Comparison of ENCODE assay signal across 28 mouse cellular contexts in genomic region chr8:111813818-111814217, GRCm38 (mm10). TPM values are rescaled to one million over a fixed set of nuclear protein-coding genes. Genes with fewer than 3 reads are reported as not detected.
DNase-seq lines count a peak whose midpoint lies in the region; ATAC-seq lines count a peak whose summit lies in the region.
"Had no signal": no experiment of that assay in that cellular context is flagged by ENCODE, and none has a peak within 500 bp of the region (broad histone marks: within the 10 kb centered on the region; RNA-seq: fewer than 3 reads in every experiment).

No protein-coding gene starts in this region.

- H3K9me3 ChIP-seq in embryonic facial prominence, embryonic 10.5 days: no peaks in the 10 kb centered on the region
- H3K9me3 ChIP-seq: forebrain, embryonic 10.5 days; heart, embryonic 12.5 days; heart, embryonic 15.5 days; hindbrain, embryonic 10.5 days; hindbrain, embryonic 13.5 days had no signal

- DNase-seq in CD4-positive helper T cell, adult 2 months (ENCODE audit: low read depth, low spot score): peak; percentile 34
- no peak for DNase-seq in urinary bladder, postnatal 36 days (ENCODE audit: low spot score in 2 of 2)
- DNase-seq in thymus, adult 18-20 months: no peak
- DNase-seq in embryonic facial prominence, embryonic 10.5 days (ENCODE audit: low spot score): no peak
- DNase-seq: adrenal gland, postnatal 10 days; B cell, adult 2 months; cerebellum, adult 11 months; cerebellum, adult 2 months; cerebellum, adult 9-11 months; cerebellum, postnatal 25 days; embryo, embryonic 11 days; forebrain, postnatal 0 days; gastrocnemius, adult 2 months; gastrocnemius, postnatal 14 days; heart, adult 11 months; heart, postnatal 10 days; heart, postnatal 36 days; kidney, adult 2 months had no signal

- H3K4me1 ChIP-seq in embryonic facial prominence, embryonic 10.5 days: no peaks in the 10 kb centered on the region; the same call in 1 of the 2 replicates
- H3K4me1 ChIP-seq: hindbrain, embryonic 10.5 days had no signal

- 96% methylated on average over 9 of the region's 9 CpGs for WGBS in embryonic facial prominence, embryonic 10.5 days

- no peak overlapping the region for H3K27ac ChIP-seq in embryonic facial prominence, embryonic 10.5 days (replicated peaks)
- H3K27ac ChIP-seq: forebrain, embryonic 10.5 days; gastrocnemius, adult 2 months; heart, embryonic 15.5 days; hindbrain, embryonic 10.5 days; hindbrain, embryonic 13.5 days had no signal

- no peak overlapping the region for H3K4me3 ChIP-seq in embryonic facial prominence, embryonic 10.5 days
- H3K4me3 ChIP-seq: forebrain, embryonic 10.5 days; gastrocnemius, adult 2 months; heart, embryonic 12.5 days; heart, embryonic 15.5 days; hindbrain, embryonic 10.5 days; hindbrain, embryonic 13.5 days had no signal

- H3K36me3 ChIP-seq in embryonic facial prominence, embryonic 10.5 days (replicated peaks): peaks cover 70% of the 10 kb centered on the region
- H3K36me3 ChIP-seq: heart, embryonic 15.5 days had no signal

- ATAC-seq in CD4-positive, CD25-positive, alpha-beta regulatory T cell, adult 4 months: peak; percentile 56
- ATAC-seq in activated CD4-positive, CD25-positive, alpha-beta regulatory T cell, adult 4 months: peak; percentile 66
- ATAC-seq: forebrain, embryonic 14.5 days; forebrain, postnatal 0 days; hindbrain, embryonic 16.5 days; intestine, postnatal 0 days had no signal

- H3K27me3 ChIP-seq in embryonic facial prominence, embryonic 10.5 days (replicated peaks; ENCODE audit: low read depth, poor library complexity, severe bottlenecking): no peaks in the 10 kb centered on the region
- H3K27me3 ChIP-seq: heart, embryonic 12.5 days; heart, embryonic 15.5 days; hindbrain, embryonic 13.5 days had no signal

RNA-seq across cellular contexts. Expression of gene Cfdp1, which starts 40.3 kb away (rescaled TPM):
- 100 to 1,000 TPM; 120 to 140 TPM for polyA plus RNA-seq in CD4-positive, CD25-positive, alpha-beta regulatory T cell, adult 4 months (2017; shearing (Covaris generic))
- polyA plus RNA-seq in activated CD4-positive, CD25-positive, alpha-beta regulatory T cell, adult 4 months (2017; shearing (Covaris generic)): 100 to 1,000 TPM; 118 to 135 TPM
- polyA plus RNA-seq in embryonic facial prominence, embryonic 10.5 days (2016; fragmentation: Nextera tagmentation; extraction: Ambion mirVana): 225 and 237 TPM in 2 replicates
